Mouse (Mus musculus) mature B cell (primary cell): ENCODE data around the gene Iffo2.
"Not testable (repeated sequence)": the region's sequence is repeated elsewhere in the genome, so short reads cannot be mapped to it uniquely, and the experiment has no call there.

ENCODE experiments used
- in situ Hi-C: fragments of 300-500 bp; cut with MboI; formaldehyde crosslinking; loops from 2 replicates; pipeline ENCODE4 v1.14.3; 2019

Gene Iffo2

GRCm38 (mm10) chr4:139530248-139530647 is at the start of gene Iffo2:
Gene Iffo2 (plus strand): TSS chr4:139530548.
- in situ Hi-C loops, result not testable (repeated sequence)

GRCm38 (mm10) chr4:139481400-139481799 is 48.9 kb upstream of the Iffo2 start:
- in situ Hi-C loops, result no loop called here

- in situ Hi-C loops, result no loop called here
These were observed 46.8 kb upstream of the Iffo2 start for GRCm38 (mm10) chr4:139483461-139484105.

GRCm38 (mm10) chr4:139484496-139484895 is 45.9 kb upstream of the Iffo2 start:
- in situ Hi-C loops, result no loop called here

- in situ Hi-C loops, result no loop called here
These were observed 43.3 kb upstream of the Iffo2 start for GRCm38 (mm10) chr4:139487085-139487484.

GRCm38 (mm10) chr4:139488325-139488724 is 42.0 kb upstream of the Iffo2 start:
- in situ Hi-C loops, result no loop called here

- in situ Hi-C loops, result no loop called here
These were observed 40.4 kb upstream of the Iffo2 start for GRCm38 (mm10) chr4:139489946-139490345.

- in situ Hi-C loops, result no loop called here
These were observed 39.8 kb upstream of the Iffo2 start for GRCm38 (mm10) chr4:139490413-139491055.

- in situ Hi-C loops, result no loop called here
These were observed 38.7 kb upstream of the Iffo2 start for GRCm38 (mm10) chr4:139491541-139492170.

GRCm38 (mm10) chr4:139492258-139492833 is 38.0 kb upstream of the Iffo2 start:
- in situ Hi-C loops, result no loop called here

GRCm38 (mm10) chr4:139493227-139494025 is 36.9 kb upstream of the Iffo2 start:
- in situ Hi-C loops, result no loop called here

GRCm38 (mm10) chr4:139500814-139501213 is 29.5 kb upstream of the Iffo2 start:
- in situ Hi-C loops, result no loop called here

GRCm38 (mm10) chr4:139501702-139502101 is 28.6 kb upstream of the Iffo2 start:
- in situ Hi-C loops, result no loop called here

- in situ Hi-C loops, result no loop called here
These were observed 26.4 kb upstream of the Iffo2 start for GRCm38 (mm10) chr4:139503919-139504318.

- in situ Hi-C loops, result no loop called here
These were observed 24.6 kb upstream of the Iffo2 start for GRCm38 (mm10) chr4:139505716-139506115.

- in situ Hi-C loops, result no loop called here
These were observed 23.6 kb upstream of the Iffo2 start for GRCm38 (mm10) chr4:139506727-139507126.

GRCm38 (mm10) chr4:139509069-139509468 is 21.3 kb upstream of the Iffo2 start:
- in situ Hi-C loops, result no loop called here

- in situ Hi-C loops, result no loop called here
These were observed 18.8 kb upstream of the Iffo2 start for GRCm38 (mm10) chr4:139511557-139511956.

GRCm38 (mm10) chr4:139512985-139513384 is 17.4 kb upstream of the Iffo2 start:
- in situ Hi-C loops, result no loop called here

- in situ Hi-C loops, result no loop called here
These were observed 11.1 kb upstream of the Iffo2 start for GRCm38 (mm10) chr4:139519221-139519620.

- in situ Hi-C loops, result no loop called here
These were observed 8.4 kb upstream of the Iffo2 start for GRCm38 (mm10) chr4:139521926-139522325.

- in situ Hi-C loops, result no loop called here
These were observed 3.9 kb upstream of the Iffo2 start for GRCm38 (mm10) chr4:139526475-139526874.
